Mouse (Mus musculus): ENCODE data around the gene Kdelc2. TPM values are rescaled to one million over a fixed set of nuclear protein-coding genes. Genes with fewer than 3 reads are reported as not detected.

Kdelc2 gene
- total and polyA plus RNA-seq, 3 experiments: not detected

DNA sequence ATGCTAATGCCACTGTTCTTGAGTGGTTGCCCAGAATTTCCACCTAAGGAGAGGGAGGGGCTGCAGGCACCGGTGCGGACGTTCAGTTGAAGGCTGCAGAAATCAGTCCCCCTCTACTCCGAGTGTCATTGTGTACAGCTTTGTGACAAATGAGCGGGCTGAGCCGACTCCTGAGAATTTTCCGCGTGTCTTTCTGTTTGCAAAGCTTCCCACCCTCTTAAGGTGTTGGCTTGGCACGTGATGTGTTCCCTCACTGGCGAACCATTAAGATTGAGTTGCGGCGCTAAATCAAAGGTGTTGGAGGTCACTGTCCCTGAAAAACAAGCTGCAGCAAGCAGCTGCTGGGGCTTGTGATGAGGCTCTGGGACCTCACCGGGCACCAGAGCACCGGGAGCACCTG lies 42.9 kb upstream of the Kdelc2 start:
- no peak overlapping the region for H3K27ac ChIP-seq (ENCODE audit: insufficient read depth, low read depth)
- H3K9me3 ChIP-seq (replicated peaks; ENCODE audit: low read length): no peaks in the 10 kb centered on the region
- H3K9ac ChIP-seq (ENCODE audit: insufficient read depth, low read depth): no peak overlapping the region; the same call in 1 of the 2 replicates
- H3K36me3 ChIP-seq (replicated peaks in 1 of 2; ENCODE audit: control insufficient read depth in 1 of 2, insufficient read depth in 1 of 2, low read length in 1 of 2): no peaks in the 10 kb centered on the region
- H3K79me2 ChIP-seq (replicated peaks; ENCODE audit: control insufficient read depth, extremely low read depth, insufficient read depth, poor library complexity, severe bottlenecking): no peaks in the 10 kb centered on the region
- TF ChIP-seq IRF4 (IDR thresholded peaks at IDR 0.05; ENCODE audit: low read depth, low read length) (0 out of 2 replicates have a peak, but pooled peaks have one; percentile 3), BHLHE40 (IDR thresholded peaks at IDR 0.05; ENCODE audit: low read depth, low read length) (peak; percentile 76), MXI1 (IDR thresholded peaks at IDR 0.05; ENCODE audit: low read depth, low read length) (no peak), E2F4 (IDR thresholded peaks at IDR 0.05; ENCODE audit: insufficient replicate concordance, low read depth, low read length) (no peak), NELFE (IDR thresholded peaks at IDR 0.05; ENCODE audit: low read depth, low read length) (no peak), HCFC1 (IDR thresholded peaks at IDR 0.05; ENCODE audit: low read depth, low read length) (no peak), MAFK (IDR thresholded peaks at IDR 0.05; ENCODE audit: insufficient replicate concordance, low read length) (no peak), ZNF384 (IDR thresholded peaks at IDR 0.05; ENCODE audit: low read depth, low read length) (no peak)
- dilution Hi-C loops (cut with MboI; ENCODE audit: extremely low pct_ligation_motif_present, extremely low pct_unique_long_range_greater_than_20kb, low sequenced_read_pairs): no loop called here
- H3K27me3 ChIP-seq (replicated peaks): no peaks in the 10 kb centered on the region
- DNase-seq (ENCODE audit: extremely low read depth): no peak
- peaks cover 4 to 6% of the 10 kb centered on the region in 2 experiments for H3K4me1 ChIP-seq (ENCODE audit: control insufficient read depth in 1 of 2, insufficient read depth in 2 of 2)
- peak overlapping the region; percentile 63 for H3K4me2 ChIP-seq (ENCODE audit: insufficient read depth, low read depth, poor library complexity, severe bottlenecking)
- peak overlapping the region in 2 of 3 experiments; percentile 19 to 45 for H3K4me3 ChIP-seq (replicated peaks in 1 of 3; ENCODE audit: low read depth in 2 of 3, low read length in 2 of 3, poor library complexity in 1 of 3)
- in situ Hi-C loops (cut with MboI; ENCODE audit: low pct_ligation_motif_present, low pct_unique_long_range_greater_than_20kb, low sequenced_read_pairs): no loop called here

DNA sequence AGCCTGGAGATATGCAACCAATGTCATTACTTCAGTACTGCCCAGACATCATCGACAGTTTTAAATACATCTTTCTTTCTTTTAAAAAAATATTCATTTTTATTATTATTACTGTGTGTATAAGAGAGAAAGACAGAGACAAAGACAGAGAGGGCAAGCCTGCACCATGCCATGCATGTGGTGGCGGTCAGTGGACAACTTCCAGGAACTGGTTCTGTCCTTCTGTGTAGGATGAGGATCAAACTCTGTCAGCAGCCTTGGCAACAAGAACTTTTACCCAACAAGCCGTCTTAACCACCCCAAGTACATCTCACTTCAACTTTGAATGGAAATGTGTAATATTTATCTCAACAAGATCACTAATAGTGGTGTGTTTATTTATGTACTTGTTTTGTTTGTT lies 41.8 kb upstream of the Kdelc2 start:
- no peak for DNase-seq (ENCODE audit: extremely low read depth)
- Histone ChIP-seq H3K36me3 (replicated peaks in 1 of 2; ENCODE audit: control insufficient read depth in 1 of 2, insufficient read depth in 1 of 2, low read length in 1 of 2) (no peaks in the 10 kb centered on the region), H3K4me3 (replicated peaks in 1 of 3; ENCODE audit: low read depth in 2 of 3, low read length in 2 of 3, poor library complexity in 1 of 3) (no peak overlapping the region), H3K4me2 (ENCODE audit: insufficient read depth, low read depth, poor library complexity, severe bottlenecking) (peak overlapping the region; percentile 63; the same call in 1 of the 2 replicates), H3K27ac (ENCODE audit: insufficient read depth, low read depth) (no peak overlapping the region), H3K9me3 (replicated peaks; ENCODE audit: low read length) (no peaks in the 10 kb centered on the region), H3K27me3 (replicated peaks) (no peaks in the 10 kb centered on the region), H3K79me2 (replicated peaks; ENCODE audit: control insufficient read depth, extremely low read depth, insufficient read depth, poor library complexity, severe bottlenecking) (no peaks in the 10 kb centered on the region), H3K9ac (ENCODE audit: insufficient read depth, low read depth) (no peak overlapping the region), H3K4me1 (ENCODE audit: control insufficient read depth in 1 of 2, insufficient read depth in 2 of 2) (peaks cover 4 to 6% of the 10 kb centered on the region in 2 experiments)
- TF ChIP-seq TCF12 (IDR thresholded peaks at IDR 0.05; ENCODE audit: low read depth, low read length) (no peak), ZNF384 (IDR thresholded peaks at IDR 0.05; ENCODE audit: low read depth, low read length) (no peak), BHLHE40 (IDR thresholded peaks at IDR 0.05; ENCODE audit: low read depth, low read length) (no peak), JUN (IDR thresholded peaks at IDR 0.05; ENCODE audit: insufficient read depth, low read depth, low read length) (no peak), MAX (IDR thresholded peaks at IDR 0.05; ENCODE audit: low read length) (no peak), MAFK (IDR thresholded peaks at IDR 0.05; ENCODE audit: insufficient replicate concordance, low read length) (no peak), NRF1 (IDR thresholded peaks at IDR 0.05; ENCODE audit: low read depth, low read length) (no peak), ZC3H11A (IDR thresholded peaks at IDR 0.05; ENCODE audit: low read depth, low read length) (no peak), MXI1 (IDR thresholded peaks at IDR 0.05; ENCODE audit: low read depth, low read length) (no peak), ZKSCAN1 (IDR thresholded peaks at IDR 0.05; ENCODE audit: borderline replicate concordance, low read depth, low read length) (no peak)
- in situ Hi-C loops (cut with MboI; ENCODE audit: low pct_ligation_motif_present, low pct_unique_long_range_greater_than_20kb, low sequenced_read_pairs): no loop called here
- dilution Hi-C loops (cut with MboI; ENCODE audit: extremely low pct_ligation_motif_present, extremely low pct_unique_long_range_greater_than_20kb, low sequenced_read_pairs): no loop called here
